ENCODE assay signal across 25 mouse cellular contexts in genomic region chr1:163650577-163651180, GRCm38 (mm10).
"Had no signal": no experiment of that assay in that cellular context is flagged by ENCODE, and none has a peak within 500 bp of the region (broad histone marks: within the 10 kb centered on the region; RNA-seq: fewer than 3 reads in every experiment).

No protein-coding gene starts in this region.

- H3K36me3 ChIP-seq: heart, embryonic 13.5 days; heart, embryonic 15.5 days; intestine, embryonic 15.5 days; liver, embryonic 13.5 days; liver, embryonic 15.5 days had no signal

- H3K9me3 ChIP-seq: heart, embryonic 13.5 days; heart, embryonic 15.5 days; intestine, embryonic 15.5 days; liver, embryonic 13.5 days; liver, embryonic 15.5 days had no signal

- H3K9ac ChIP-seq: heart, embryonic 13.5 days; heart, embryonic 15.5 days; hindbrain, embryonic 14.5 days; intestine, embryonic 15.5 days; liver, embryonic 13.5 days; liver, embryonic 15.5 days had no signal

- H3K4me2 ChIP-seq: heart, embryonic 11.5 days; heart, embryonic 13.5 days; heart, embryonic 15.5 days; hindbrain, embryonic 14.5 days; intestine, embryonic 15.5 days; liver, embryonic 11.5 days; liver, embryonic 13.5 days; liver, embryonic 15.5 days had no signal

- H3K27ac ChIP-seq: heart, adult 2 months; heart, embryonic 13.5 days; heart, embryonic 15.5 days; hindbrain, embryonic 14.5 days; intestine, embryonic 15.5 days; layer of hippocampus, adult 2 months; left cerebral cortex, adult 2 months; liver, embryonic 13.5 days; liver, embryonic 15.5 days had no signal

- H3K27me3 ChIP-seq: heart, embryonic 13.5 days; heart, embryonic 15.5 days; intestine, embryonic 15.5 days; liver, embryonic 13.5 days; liver, embryonic 15.5 days had no signal

- H3K4me3 ChIP-seq: heart, adult 2 months; heart, embryonic 13.5 days; heart, embryonic 15.5 days; intestine, embryonic 15.5 days; layer of hippocampus, adult 2 months; left cerebral cortex, adult 2 months; liver, embryonic 13.5 days; liver, embryonic 15.5 days had no signal

- H3K4me1 ChIP-seq: heart, embryonic 13.5 days; heart, embryonic 15.5 days; intestine, embryonic 15.5 days; liver, embryonic 13.5 days; liver, embryonic 15.5 days had no signal

- DNase-seq: gastrocnemius, postnatal 14 days; gastrocnemius, postnatal 36 days; heart, adult 11 months; heart, adult 2 months; heart, postnatal 14 days; heart, postnatal 36 days; kidney, adult 18-20 months; kidney, adult 8-10 months; kidney, postnatal 10 days; kidney, postnatal 25 days; kidney, postnatal 4 days; liver; liver, embryonic 13.5 days had no signal

- ATAC-seq: hindbrain, embryonic 16.5 days; inflammation-experienced regulatory T-cells, adult 6 months; intestine, embryonic 15.5 days; intestine, postnatal 0 days had no signal
